ENCODE assay signal across 7 mouse cellular contexts in the genomic region with DNA sequence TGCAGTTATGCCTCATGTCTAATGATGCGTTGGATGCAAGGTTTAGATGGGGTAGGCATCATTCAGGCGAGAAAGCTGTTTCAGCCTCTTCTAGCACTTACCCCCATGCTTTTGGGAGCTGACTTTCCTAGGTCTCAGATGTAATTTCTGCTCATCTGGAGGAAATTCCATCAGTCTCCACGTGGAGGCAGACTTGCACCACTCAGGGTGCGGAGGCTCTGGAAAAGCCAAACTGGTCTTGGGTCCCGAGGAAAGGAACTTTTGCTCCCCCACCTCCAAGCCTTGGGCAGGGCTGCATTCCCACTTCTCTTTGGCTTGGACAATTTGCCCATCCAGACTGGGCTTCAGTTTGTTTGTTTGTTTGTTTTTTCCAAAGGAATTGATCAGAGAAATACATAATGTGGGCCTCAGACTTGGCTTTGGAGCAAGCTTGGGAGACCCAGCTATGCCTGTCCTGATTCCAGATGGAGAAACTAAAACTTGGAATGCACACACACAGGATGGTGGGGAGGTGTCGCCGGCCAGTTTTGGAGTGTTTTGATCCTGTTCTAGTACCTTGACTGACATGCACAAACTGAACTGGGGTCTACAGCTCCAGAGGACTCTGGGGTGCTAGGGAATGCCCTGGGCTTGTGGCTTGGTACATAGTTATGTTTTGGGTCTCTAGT. TPM values are rescaled to one million over a fixed set of nuclear protein-coding genes. Genes with fewer than 3 reads are reported as not detected.
DNase-seq lines count a peak whose midpoint lies in the region; ATAC-seq and TF ChIP-seq lines count a peak whose summit lies in the region.

No protein-coding gene starts in this region.

- peaks cover 21% of the 10 kb centered on the region for H3K27me3 ChIP-seq in G1E (ENCODE audit: insufficient read depth, low read length)
- no peaks in the 10 kb centered on the region for H3K27me3 ChIP-seq in small intestine, adult 2 months (ENCODE audit: control insufficient read depth, insufficient read depth, low read length)

- WGBS in small intestine, adult 2 months = 21% methylated on average over 7 of the region's 7 CpGs

- H3K36me3 ChIP-seq in G1E (replicated peaks) = no peaks in the 10 kb centered on the region
- H3K36me3 ChIP-seq in small intestine, adult 2 months (ENCODE audit: control insufficient read depth, insufficient read depth, low read length) = no peaks in the 10 kb centered on the region

- no peak for ATAC-seq in G1E (ENCODE audit: extremely low read depth, insufficient number of reproducible peaks, low FRiP score, poor library complexity, severe bottlenecking)

- no peaks in the 10 kb centered on the region for H3K9me3 ChIP-seq in G1E (replicated peaks)

- no peak for TF ChIP-seq POLR2A in small intestine, adult 2 months (IDR thresholded peaks at IDR 0.05; ENCODE audit: low read depth, low read length)

- DNase-seq in CD4-positive helper T cell, adult 2 months (ENCODE audit: low read depth, low spot score) = peak; percentile 37
- DNase-seq in G1E (ENCODE audit: low spot score) = peak; percentile 20
- peak; percentile 87 to 90 for DNase-seq in cerebellum, postnatal 10 days
- peak; percentile 48 to 76 for DNase-seq in gastrocnemius, postnatal 4 days (ENCODE audit: low spot score in 2 of 2)
- peak; percentile 50 to 88 for DNase-seq in layer of hippocampus, adult 18-20 months (ENCODE audit: low spot score in 2 of 2)
- peak; percentile 85 for DNase-seq in lung, postnatal 14 days

- TF ChIP-seq CTCF in G1E (IDR thresholded peaks at IDR 0.05; ENCODE audit: low read depth, low read length) = peak; percentile 66; the same call in 1 of the 2 replicates
- peak; percentile 94; the same call in 1 of the 2 replicates for TF ChIP-seq CTCF in small intestine, adult 2 months (IDR thresholded peaks at IDR 0.05; ENCODE audit: extremely low read depth, insufficient read length, insufficient replicate concordance, low read depth, low read length)

- no peak overlapping the region for H3K4me3 ChIP-seq in G1E (ENCODE audit: low read depth, low read length)
- no peak overlapping the region for H3K4me3 ChIP-seq in small intestine, adult 2 months (ENCODE audit: low read depth, low read length)

- H3K4me1 ChIP-seq in G1E (ENCODE audit: insufficient read depth, low read depth, low read length) = no peaks in the 10 kb centered on the region
- H3K4me1 ChIP-seq in small intestine, adult 2 months (ENCODE audit: control insufficient read depth, insufficient read depth, insufficient read length, low read length) = peaks cover 10% of the 10 kb centered on the region; the same call in 1 of the 2 replicates

- no peak overlapping the region for H3K27ac ChIP-seq in small intestine, adult 2 months (ENCODE audit: insufficient read depth, low read depth, low read length)

RNA-seq across cellular contexts. Expression of a gene that starts 37.8 kb away (rescaled TPM):
- total RNA-seq in G1E (2014; fragmentation: Nextera tagmentation) (29.4 and 35.2 TPM in 2 replicates), G1E (2017) (58.6 and 62.5 TPM in 2 replicates)
- polyA plus RNA-seq in G1E (2012) = 107 and 131 TPM in 2 replicates
- total RNA-seq in gastrocnemius, postnatal 4 days (2021) = 10 to 100 TPM; 36.4 to 39.2 TPM
- total RNA-seq in layer of hippocampus, adult 18-20 months (2021) = 10 to 100 TPM; 26.7 to 28.0 TPM
- polyA plus RNA-seq in small intestine, adult 2 months (2012; rRNA removed) = 12.2 and 22.6 TPM in 2 replicates

RNA-seq across cellular contexts. Expression of a gene that starts 45.3 kb away (rescaled TPM):
- total RNA-seq in G1E (2014; fragmentation: Nextera tagmentation) (75.2 and 84.1 TPM in 2 replicates), G1E (2017) (13.2 and 17.5 TPM in 2 replicates)
- 92.1 and 124 TPM in 2 replicates for polyA plus RNA-seq in G1E (2012)
- total RNA-seq in gastrocnemius, postnatal 4 days (2021) = 100 to 1,000 TPM; 103 to 109 TPM
- 10 to 100 TPM; 49.0 to 53.0 TPM for total RNA-seq in layer of hippocampus, adult 18-20 months (2021)
- polyA plus RNA-seq in small intestine, adult 2 months (2012; rRNA removed) = 8.4 and 14.9 TPM in 2 replicates

Comparison
In these comparisons a context has a peak if more than half of its experiments do, and no peak if none do; other contexts are left out.
1. DNase-seq: peak in every context shown above with its lines; median percentile 88 in cerebellum, postnatal 10 days; 85 in lung, postnatal 14 days; 69 in layer of hippocampus, adult 18-20 months; 62 in gastrocnemius, postnatal 4 days; 37 in CD4-positive helper T cell, adult 2 months; 20 in G1E.